Mouse (Mus musculus): ENCODE data around the gene Kcnk13.

DNA sequence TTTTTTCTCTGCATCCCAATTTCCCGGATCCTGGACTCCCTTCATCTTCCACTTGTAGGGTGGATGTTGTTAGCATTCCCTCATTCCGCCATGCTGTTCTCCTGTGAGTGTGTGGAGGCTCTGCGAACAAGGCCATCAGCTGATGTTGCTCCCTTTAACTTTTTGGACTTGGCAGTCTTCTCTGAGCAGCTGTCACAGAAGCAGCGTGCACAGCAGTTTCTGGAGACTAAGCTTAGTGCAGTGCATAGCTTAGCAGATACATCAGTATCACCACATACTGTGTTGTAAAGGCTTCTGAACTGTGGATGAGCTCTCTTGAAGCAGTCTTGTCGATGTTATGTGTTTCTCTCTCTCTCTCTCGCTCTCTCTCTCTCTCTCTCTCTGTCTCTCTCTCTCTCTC, 25.1 kb upstream of the Kcnk13 start:
- no peak for TF ChIP-seq POLR2A (IDR thresholded peaks at IDR 0.05; ENCODE audit: low read depth, low read length)
- TF ChIP-seq CTCF (IDR thresholded peaks at IDR 0.05; ENCODE audit: extremely low read depth, insufficient read length, insufficient replicate concordance, low read depth, low read length): no peak

Measured in small intestine, adult 2 months (tissue).